Mouse (Mus musculus) left cerebral cortex, postnatal 10 days (tissue): ENCODE measurements at regions not wholly inside any gene's neighbourhood (a gene's known extent, or its start where the extent isn't known, plus 50 kb on each side); places are given as distances from the start of the nearest gene placed in this dataset.

Source experiments
- DNase-seq, 2 experiments: peaks; one replicate each; pipeline ENCODE4 v3.0.0; 2021 to 2022; ENCODE audit warnings: low spot score in 2 of 2, mixed read lengths in 1 of 2; ENCODE audit errors: extremely low spot score in 1 of 2
- intact Hi-C: fragments of 180-260 bp; cut with DNase I; formaldehyde crosslinking; loops from one replicate; pipeline ENCODE4 v1.15.1; 2025

GRCm38 (mm10) chr4:8988345-8988733, 749.5 kb upstream of the Car8 start:
- DNase-seq, result no peak
- intact Hi-C loops, result no loop called here

- intact Hi-C loops, result no loop called here
- DNase-seq, result no peak
These were observed 748.9 kb upstream of the Car8 start for GRCm38 (mm10) chr4:8987544-8988344.

- intact Hi-C loops, result no loop called here
These were observed 747.7 kb upstream of the Car8 start for GRCm38 (mm10) chr4:8986394-8987091.

GRCm38 (mm10) chr4:8984059-8984606, 745.3 kb upstream of the Car8 start:
- no peak for DNase-seq
- intact Hi-C loops, result no loop called here

More at GRCm38 (mm10) chr4:8986394-8987091, 747.7 kb upstream of the Car8 start:
- DNase-seq, result no peak

- intact Hi-C loops, result no loop called here
These were observed 740.1 kb upstream of the Car8 start for GRCm38 (mm10) chr4:8978949-8979348.

GRCm38 (mm10) chr4:8969951-8970455, 731.2 kb upstream of the Car8 start:
- intact Hi-C loops, result no loop called here

More at GRCm38 (mm10) chr4:8978949-8979348, 740.1 kb upstream of the Car8 start:
- no peak for DNase-seq

GRCm38 (mm10) chr4:8968741-8969140, 729.9 kb upstream of the Car8 start:
- intact Hi-C loops, result no loop called here
- no peak for DNase-seq

More at GRCm38 (mm10) chr4:8969951-8970455, 731.2 kb upstream of the Car8 start:
- DNase-seq, result no peak

GRCm38 (mm10) chr4:8967986-8968385, 729.1 kb upstream of the Car8 start:
- no peak for DNase-seq
- intact Hi-C loops, result no loop called here

GRCm38 (mm10) chr4:8965563-8965962, 726.7 kb upstream of the Car8 start:
- intact Hi-C loops, result no loop called here

GRCm38 (mm10) chr4:8962959-8963572, 724.2 kb upstream of the Car8 start:
- peak in 1 of 2 experiments; percentile 29 for DNase-seq
- intact Hi-C loops, result no loop called here

More at GRCm38 (mm10) chr4:8965563-8965962, 726.7 kb upstream of the Car8 start:
- no peak for DNase-seq

- intact Hi-C loops, result no loop called here
These were observed 723.0 kb upstream of the Car8 start for GRCm38 (mm10) chr4:8961851-8962250.

GRCm38 (mm10) chr4:8957771-8958170, 718.9 kb upstream of the Car8 start:
- intact Hi-C loops, result no loop called here
- DNase-seq, result no peak

More at GRCm38 (mm10) chr4:8961851-8962250, 723.0 kb upstream of the Car8 start:
- DNase-seq, result no peak

- no peak for DNase-seq
- intact Hi-C loops, result no loop called here
These were observed 718.1 kb upstream of the Car8 start for GRCm38 (mm10) chr4:8957023-8957343.

GRCm38 (mm10) chr4:8956312-8957022, 717.6 kb upstream of the Car8 start:
- intact Hi-C loops, result no loop called here
- DNase-seq, result no peak

GRCm38 (mm10) chr4:8955306-8955705, 716.5 kb upstream of the Car8 start:
- intact Hi-C loops, result no loop called here
- DNase-seq, result no peak

GRCm38 (mm10) chr4:8954356-8954914, 715.6 kb upstream of the Car8 start:
- peak in 1 of 2 experiments; percentile 62 for DNase-seq
- intact Hi-C loops, result no loop called here

- DNase-seq, result no peak
- intact Hi-C loops, result no loop called here
These were observed 714.3 kb upstream of the Car8 start for GRCm38 (mm10) chr4:8953181-8953580.

GRCm38 (mm10) chr4:8949951-8950350, 711.1 kb upstream of the Car8 start:
- no peak for DNase-seq
- intact Hi-C loops, result no loop called here
